Mouse (Mus musculus): ENCODE measurements around the gene Rasgrp4. TPM values are rescaled to one million over a fixed set of nuclear protein-coding genes. Genes with fewer than 3 reads are reported as not detected.
"Not testable (repeated sequence)": the region's sequence is repeated elsewhere in the genome, so short reads cannot be mapped to it uniquely, and the experiment has no call there.

Rasgrp4 gene
- polyA plus RNA-seq, 1 experiment from 2014 or later = 0.38 TPM

DNA sequence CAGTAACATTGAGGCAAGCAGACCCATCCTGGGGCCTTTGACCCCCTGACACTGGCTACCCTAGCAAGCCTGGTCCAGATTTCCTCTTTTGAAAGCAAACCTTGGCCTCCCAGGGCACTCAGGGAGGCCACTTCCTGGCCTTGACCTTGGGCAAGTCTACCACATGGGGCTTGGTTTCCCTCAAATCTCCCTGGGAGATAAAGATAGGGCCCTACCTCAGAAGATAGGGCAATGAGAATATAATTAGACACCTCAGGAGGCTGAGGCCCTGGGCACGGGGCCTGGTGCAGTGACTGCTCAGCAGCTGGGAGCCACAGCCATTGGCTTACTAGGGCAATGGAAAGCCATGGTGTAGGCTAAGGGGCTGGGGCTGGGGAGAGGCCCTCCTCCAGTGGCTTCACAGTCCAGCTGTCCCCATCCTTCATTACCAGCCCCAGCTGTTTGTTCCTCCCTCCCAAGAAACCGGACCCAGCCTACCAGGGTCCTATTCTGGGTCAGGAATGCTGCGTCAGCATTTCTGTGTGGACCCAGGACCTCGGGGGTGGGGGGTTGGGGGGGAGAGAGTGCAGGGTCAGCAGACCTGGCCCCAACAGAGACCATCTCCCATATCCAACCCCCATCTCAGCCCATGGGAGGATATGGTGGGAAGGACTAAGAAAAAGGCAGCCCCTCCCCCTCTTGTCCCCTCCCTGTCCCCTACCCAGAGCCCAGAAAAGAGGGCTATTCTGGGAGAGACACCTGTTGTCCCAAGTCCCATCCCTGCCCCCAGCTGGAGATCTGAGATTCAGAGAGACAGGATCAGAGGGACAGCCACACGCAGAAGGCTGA lies 10.9 kb upstream of the Rasgrp4 start:
- 30% methylated on average over 5 of the region's 5 CpGs for WGBS (ENCODE audit: insufficient replicate concordance)
- no peak overlapping the region for H3K4me3 ChIP-seq
- ATAC-seq = no peak

DNA sequence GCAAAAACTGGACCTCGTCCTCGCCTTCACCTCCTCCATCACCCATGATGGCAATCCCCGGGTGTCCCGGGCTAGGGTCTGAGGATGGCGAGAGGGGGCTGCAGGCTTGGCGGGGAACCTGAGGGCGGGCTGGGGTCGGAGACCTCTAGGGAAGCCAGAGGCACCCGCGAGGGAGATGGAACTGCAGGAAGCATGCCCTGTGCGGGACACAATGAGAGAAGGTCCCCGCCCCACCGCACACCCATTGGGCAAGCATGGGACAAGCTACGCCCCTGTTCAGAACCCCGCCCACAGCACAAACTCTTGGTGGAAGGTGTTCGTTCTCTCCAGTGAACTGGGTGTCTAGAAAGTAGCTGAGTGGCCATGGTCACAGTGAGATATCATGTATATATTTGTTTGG lies 9.7 kb upstream of the Rasgrp4 start, which contains the start of gene Ryr1:
Ryr1 (minus strand) TSS at position 210 of the 400 bp plus-strand sequence.
- H3K4me2 ChIP-seq = peak within 1 kb of the TSS; percentile 72
- peak; percentile 81 for ATAC-seq
- H3K9me3 ChIP-seq (replicated peaks) = no peaks in the 10 kb centered on the region
- peak within 1 kb of the TSS; percentile 25; the same call in 1 of the 2 replicates for H3K9ac ChIP-seq
- H3K27me3 ChIP-seq (replicated peaks) = 0 out of 2 replicates have a peak, but pooled peaks cover 3% of the 10 kb centered on the region
- no peak within 1 kb of the TSS for H3K27ac ChIP-seq
- H3K36me3 ChIP-seq = no peaks in the 10 kb centered on the region
- H3K4me3 ChIP-seq = peak within 1 kb of the TSS; percentile 46
- H3K4me1 ChIP-seq = peaks cover 34% of the 10 kb centered on the region
- WGBS (ENCODE audit: insufficient replicate concordance) = 1% methylated on average over 16 of the region's 16 CpGs

More for the DNA sequence above, 10.9 kb upstream of the Rasgrp4 start:
- Histone ChIP-seq H3K9ac (no peak overlapping the region), H3K9me3 (replicated peaks) (no peaks in the 10 kb centered on the region), H3K4me2 (peak overlapping the region; percentile 72), H3K36me3 (no peaks in the 10 kb centered on the region), H3K4me1 (peaks cover 34% of the 10 kb centered on the region), H3K27me3 (replicated peaks) (0 out of 2 replicates have a peak, but pooled peaks cover 7% of the 10 kb centered on the region), H3K27ac (no peak overlapping the region)

DNA sequence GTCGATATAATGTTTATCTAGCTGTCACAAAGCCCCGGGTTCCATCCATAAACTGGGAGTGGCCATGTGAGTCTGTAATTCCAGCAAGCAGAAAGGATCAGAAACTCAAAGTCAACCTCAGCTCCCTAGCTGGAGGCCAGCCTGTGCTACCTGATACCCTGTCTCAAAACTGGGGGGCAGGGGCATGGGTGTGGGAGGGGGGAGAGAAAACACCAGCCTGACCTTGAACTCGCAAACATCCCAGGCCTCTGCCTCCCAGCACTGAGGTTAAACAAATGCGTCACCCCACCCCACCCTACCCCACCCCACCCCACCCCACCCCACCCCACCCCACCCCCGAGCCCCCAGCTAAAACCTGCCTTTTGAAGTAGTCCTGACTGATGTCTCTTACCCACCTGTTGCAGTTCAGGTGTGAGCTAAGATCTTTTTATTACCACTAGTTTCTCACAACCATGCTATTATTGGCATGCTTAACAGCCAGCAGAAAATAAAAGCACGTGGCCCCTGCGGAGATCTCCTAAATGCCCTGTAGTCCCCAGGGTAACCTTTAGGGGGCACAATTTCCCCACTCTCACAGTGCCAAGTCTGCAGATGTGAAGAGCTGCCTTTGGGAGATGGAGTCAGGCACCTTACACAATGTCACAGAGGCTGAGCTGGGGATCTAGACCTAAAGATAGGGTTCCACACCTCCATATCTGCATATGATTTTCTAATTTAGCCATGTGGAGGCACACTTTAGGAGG lies 8.3 kb upstream of the Rasgrp4 start:
- no peak for ATAC-seq
- peaks cover 34% of the 10 kb centered on the region for H3K4me1 ChIP-seq
- no peaks in the 10 kb centered on the region for H3K36me3 ChIP-seq
- no peak overlapping the region for H3K9ac ChIP-seq
- no peak overlapping the region for H3K4me3 ChIP-seq
- WGBS (ENCODE audit: insufficient replicate concordance) = 9% methylated on average over 6 of the region's 7 CpGs
- H3K9me3 ChIP-seq (replicated peaks) = no peaks in the 10 kb centered on the region
- peak overlapping the region; percentile 37 for H3K4me2 ChIP-seq
- 0 out of 2 replicates have a peak, but pooled peaks cover 3% of the 10 kb centered on the region for H3K27me3 ChIP-seq (replicated peaks)
- H3K27ac ChIP-seq = no peak overlapping the region

DNA sequence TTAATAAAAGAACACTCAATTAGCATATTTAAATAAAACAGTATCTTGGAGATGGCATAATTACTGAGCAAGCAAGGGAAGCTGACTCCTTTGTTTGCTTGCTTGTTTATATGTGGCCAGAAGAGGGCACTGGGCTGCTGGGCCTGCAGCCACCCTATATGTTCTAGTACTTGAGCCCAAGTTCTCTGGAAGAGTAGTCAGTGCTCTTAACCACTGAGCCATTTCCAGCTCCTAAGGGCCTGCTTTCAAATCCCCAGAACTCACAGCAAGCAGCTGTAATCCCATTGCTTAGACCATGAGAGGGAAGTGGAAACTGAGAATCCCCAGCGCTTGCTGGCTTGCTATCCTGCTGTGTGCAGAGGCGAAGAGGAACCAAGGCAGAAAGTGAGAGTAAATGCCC lies 5.9 kb upstream of the Rasgrp4 start:
- Histone ChIP-seq H3K4me3 (no peak overlapping the region), H3K9ac (no peak overlapping the region), H3K36me3 (no peaks in the 10 kb centered on the region), H3K27ac (no peak overlapping the region), H3K4me2 (no peak overlapping the region), H3K9me3 (replicated peaks) (no peaks in the 10 kb centered on the region), H3K27me3 (replicated peaks) (no peaks in the 10 kb centered on the region), H3K4me1 (peaks cover 30% of the 10 kb centered on the region)
- ATAC-seq = no peak
- 79% methylated on average over 2 of the region's 2 CpGs for WGBS (ENCODE audit: insufficient replicate concordance)

DNA sequence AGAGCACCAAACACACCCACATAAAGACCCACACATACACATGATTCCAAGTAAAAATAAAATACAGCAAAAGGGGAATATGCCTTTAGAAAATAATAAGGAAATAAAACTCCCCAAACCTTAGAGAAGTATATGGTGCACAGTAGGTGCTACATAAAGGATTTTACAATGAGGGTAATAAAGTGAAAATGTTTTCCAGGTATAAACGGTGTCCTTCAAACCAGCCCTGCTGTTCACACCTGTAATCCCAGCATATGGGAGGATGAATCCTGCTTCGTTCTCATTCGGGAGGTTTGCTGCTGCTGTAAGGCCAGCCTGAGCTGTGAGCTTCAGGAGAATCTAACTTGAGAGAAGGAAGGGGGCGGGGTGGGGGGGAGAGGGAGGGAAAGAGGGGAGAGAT lies 421 bp upstream of the Rasgrp4 start:
- no peak for ATAC-seq
- peaks cover 17% of the 10 kb centered on the region for H3K27me3 ChIP-seq (replicated peaks)
- 0 out of 2 replicates have a peak, but pooled peaks cover 12% of the 10 kb centered on the region for H3K4me1 ChIP-seq
- no peak overlapping the region for H3K9ac ChIP-seq
- H3K9me3 ChIP-seq (replicated peaks) = no peaks in the 10 kb centered on the region
- no peak overlapping the region for H3K27ac ChIP-seq
- peak overlapping the region; percentile 52 for H3K4me2 ChIP-seq
- 7% methylated on average over 4 of the region's 4 CpGs for WGBS (ENCODE audit: insufficient replicate concordance)
- peak overlapping the region; percentile 26; the same call in 1 of the 2 replicates for H3K4me3 ChIP-seq
- H3K36me3 ChIP-seq = no peaks in the 10 kb centered on the region

DNA sequence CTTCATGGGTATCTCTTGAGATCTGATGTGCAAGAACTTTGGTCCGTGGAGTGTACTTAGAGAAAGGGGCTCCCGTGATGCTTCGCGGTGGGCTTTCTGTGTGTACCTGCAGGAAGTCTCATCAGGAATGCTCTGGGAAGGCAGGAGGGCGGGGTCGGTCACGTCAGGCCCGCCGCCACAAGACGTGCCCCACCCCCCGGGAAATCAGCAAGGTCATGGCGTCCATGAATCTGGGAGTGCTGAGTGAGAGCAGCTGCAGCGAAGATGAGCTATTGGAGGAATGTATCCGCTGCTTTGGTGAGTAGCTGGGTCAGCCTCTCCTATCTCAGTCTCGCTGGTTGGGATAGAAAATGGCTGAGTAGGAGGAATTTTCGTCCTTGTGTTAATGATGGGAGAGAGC lies 2.8 kb downstream of the Rasgrp4 start:
- Histone ChIP-seq H3K4me1 (0 out of 2 replicates have a peak, but pooled peaks cover 12% of the 10 kb centered on the region), H3K4me2 (no peak overlapping the region), H3K36me3 (no peaks in the 10 kb centered on the region), H3K9me3 (replicated peaks) (no peaks in the 10 kb centered on the region), H3K9ac (no peak overlapping the region), H3K4me3 (no peak overlapping the region), H3K27ac (no peak overlapping the region), H3K27me3 (replicated peaks) (peaks cover 17% of the 10 kb centered on the region)
- no peak for ATAC-seq
- 49% methylated on average over 16 of the region's 16 CpGs for WGBS (ENCODE audit: insufficient replicate concordance)

DNA sequence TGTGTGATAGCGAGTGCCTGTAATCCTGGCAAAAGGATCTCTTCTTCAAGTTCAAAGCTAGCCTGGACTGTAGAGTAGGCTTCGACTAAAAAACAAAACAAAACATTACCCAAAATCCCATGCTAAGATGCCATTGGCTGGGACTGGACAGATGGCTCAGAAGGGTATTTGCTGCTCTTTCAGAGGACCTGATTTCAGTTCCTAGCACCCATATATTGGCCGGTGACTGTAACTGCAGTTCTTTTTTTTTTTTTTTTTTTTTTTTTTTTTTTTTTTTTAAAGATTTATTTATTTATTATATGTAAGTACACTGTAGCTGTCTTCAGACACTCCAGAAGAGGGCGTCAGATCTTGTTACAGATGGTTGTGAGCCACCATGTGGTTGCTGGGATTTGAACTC lies 4.6 kb downstream of the Rasgrp4 start:
- not testable (repeated sequence) for ATAC-seq; H3K9me3 ChIP-seq (replicated peaks); H3K4me3 ChIP-seq; H3K9ac ChIP-seq; H3K27ac ChIP-seq; H3K4me2 ChIP-seq; H3K36me3 ChIP-seq
- Histone ChIP-seq H3K4me1 (peaks cover 15% of the 10 kb centered on the region; the same call in 1 of the 2 replicates), H3K27me3 (replicated peaks) (peaks cover 17% of the 10 kb centered on the region)
- 74% methylated on average over 3 of the region's 4 CpGs for WGBS (ENCODE audit: insufficient replicate concordance)

DNA sequence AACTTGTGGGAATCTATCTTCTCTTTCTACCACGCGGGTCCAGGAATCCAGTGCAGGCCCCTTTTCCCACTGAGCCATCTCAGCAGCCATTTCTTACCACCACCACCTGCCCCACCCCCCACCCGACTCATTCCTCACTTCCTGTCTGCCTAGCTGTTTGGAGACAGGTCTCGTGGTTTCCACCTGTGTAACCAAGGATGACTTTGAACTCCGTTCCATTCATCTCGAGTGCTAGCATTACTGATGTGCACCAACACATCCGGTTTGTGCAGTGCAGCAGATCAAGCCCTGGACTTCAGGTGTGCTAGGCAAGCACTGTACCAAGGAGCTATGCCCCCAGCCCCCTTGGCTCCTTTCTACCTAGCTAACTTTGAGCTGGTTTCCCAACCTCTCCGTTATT lies 6.8 kb downstream of the Rasgrp4 start:
- WGBS (ENCODE audit: insufficient replicate concordance) = 61% methylated on average over 8 of the region's 8 CpGs
- H3K36me3 ChIP-seq = no peaks in the 10 kb centered on the region
- no peak overlapping the region for H3K4me3 ChIP-seq
- peaks cover 5% of the 10 kb centered on the region; the same call in 1 of the 2 replicates for H3K27me3 ChIP-seq (replicated peaks)
- no peak overlapping the region for H3K27ac ChIP-seq
- H3K4me1 ChIP-seq = peaks cover 10% of the 10 kb centered on the region; the same call in 1 of the 2 replicates
- no peaks in the 10 kb centered on the region for H3K9me3 ChIP-seq (replicated peaks)
- no peak overlapping the region for H3K9ac ChIP-seq
- H3K4me2 ChIP-seq = no peak overlapping the region
- ATAC-seq = no peak

DNA sequence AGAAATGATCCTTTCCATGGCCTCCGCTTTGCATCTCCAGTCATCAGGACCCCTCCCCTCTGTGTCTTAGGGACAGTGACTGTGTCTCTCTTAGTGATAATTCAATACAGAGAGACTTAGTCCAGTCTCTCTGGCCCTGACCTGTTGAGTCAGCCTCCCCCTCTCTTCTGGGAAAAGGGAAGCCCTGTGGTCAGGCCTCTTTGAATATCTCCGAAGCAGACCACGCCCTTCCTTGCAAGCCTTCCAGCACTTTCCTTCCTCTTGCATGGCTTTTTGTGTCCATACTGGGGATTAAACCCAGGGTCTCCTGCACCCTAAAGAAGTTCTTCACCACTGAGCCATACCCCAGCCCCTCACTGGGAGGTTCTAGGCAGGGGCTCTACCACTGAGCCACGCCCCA lies 9.4 kb downstream of the Rasgrp4 start:
- no peak for ATAC-seq
- 40% methylated on average over 4 of the region's 4 CpGs for WGBS (ENCODE audit: insufficient replicate concordance)

DNA sequence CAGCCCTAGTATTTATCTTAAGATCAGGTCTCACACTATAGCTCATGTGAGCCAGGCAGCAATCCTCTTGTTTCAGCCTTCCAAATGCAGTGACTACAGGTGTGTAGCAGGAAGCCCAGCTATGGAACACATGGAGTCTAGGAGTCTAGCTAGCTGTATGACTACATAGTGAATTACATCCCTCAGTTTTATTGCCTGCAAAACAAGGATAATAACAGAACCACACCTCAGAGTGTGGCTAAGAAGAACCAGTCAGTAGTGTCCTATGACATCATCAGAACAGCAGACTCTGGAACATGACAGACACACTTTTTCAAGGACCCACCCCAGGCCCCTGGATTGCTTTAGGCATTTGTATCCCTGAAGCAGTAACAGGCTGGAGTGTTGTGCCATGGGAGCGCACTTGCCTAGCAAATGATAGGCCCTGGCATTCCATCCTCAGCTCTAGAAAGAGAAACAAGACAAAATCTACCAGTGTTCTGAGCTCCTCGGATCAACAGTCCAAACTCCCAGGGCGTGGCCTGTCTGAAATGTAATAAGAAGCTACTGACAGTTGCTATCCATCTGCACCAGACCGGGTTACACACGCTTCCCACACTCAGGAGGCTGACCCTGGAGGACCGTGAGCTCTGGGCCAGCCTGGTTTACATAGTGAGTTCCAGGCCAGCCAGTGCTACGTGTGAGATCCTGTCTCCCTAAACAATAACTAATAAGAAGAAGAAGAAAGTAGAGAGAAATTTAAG lies 12.1 kb downstream of the Rasgrp4 start:
- no peaks in the 10 kb centered on the region for H3K36me3 ChIP-seq
- no peak overlapping the region for H3K4me3 ChIP-seq
- H3K4me1 ChIP-seq = peaks cover 10% of the 10 kb centered on the region; the same call in 1 of the 2 replicates
- WGBS (ENCODE audit: insufficient replicate concordance) = 63% methylated on average over 7 of the region's 7 CpGs
- no peak for ATAC-seq
- no peak overlapping the region for H3K9ac ChIP-seq
- no peaks in the 10 kb centered on the region for H3K27me3 ChIP-seq (replicated peaks)
- H3K27ac ChIP-seq = no peak overlapping the region
- H3K4me2 ChIP-seq = no peak overlapping the region
- no peaks in the 10 kb centered on the region for H3K9me3 ChIP-seq (replicated peaks)

More for the DNA sequence above, 9.4 kb downstream of the Rasgrp4 start:
- Histone ChIP-seq H3K9ac (no peak overlapping the region), H3K27me3 (replicated peaks) (no peaks in the 10 kb centered on the region), H3K4me3 (no peak overlapping the region), H3K4me2 (no peak overlapping the region), H3K9me3 (replicated peaks) (no peaks in the 10 kb centered on the region), H3K27ac (no peak overlapping the region), H3K36me3 (no peaks in the 10 kb centered on the region), H3K4me1 (peaks cover 10% of the 10 kb centered on the region; the same call in 1 of the 2 replicates)

DNA sequence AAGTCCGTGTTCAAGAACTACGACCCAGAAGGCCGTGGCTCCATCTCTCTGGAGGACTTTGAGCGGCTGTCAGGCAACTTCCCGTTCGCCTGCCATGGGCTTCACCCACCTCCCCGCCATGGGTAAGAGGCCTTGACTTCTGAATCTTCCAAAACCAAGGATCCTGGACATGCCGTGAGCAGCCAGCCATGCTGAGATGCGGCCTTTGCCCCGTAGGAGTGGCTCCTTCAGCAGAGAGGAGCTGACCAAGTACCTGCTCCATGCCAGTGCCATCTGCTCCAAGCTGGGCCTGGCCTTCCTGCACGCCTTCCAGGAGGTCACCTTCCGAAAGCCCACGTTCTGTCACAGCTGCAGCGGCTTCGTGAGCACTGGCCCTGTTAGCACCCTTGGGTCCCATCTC lies 14.1 kb downstream of the Rasgrp4 start:
- H3K4me1 ChIP-seq = peaks cover 10% of the 10 kb centered on the region; the same call in 1 of the 2 replicates
- no peak overlapping the region for H3K27ac ChIP-seq
- H3K9me3 ChIP-seq (replicated peaks) = 0 out of 2 replicates have a peak, but pooled peaks cover under 1% of the 10 kb centered on the region
- no peak overlapping the region for H3K9ac ChIP-seq
- no peak overlapping the region for H3K4me2 ChIP-seq
- no peaks in the 10 kb centered on the region; the same call in 1 of the 2 replicates for H3K36me3 ChIP-seq
- no peaks in the 10 kb centered on the region for H3K27me3 ChIP-seq (replicated peaks)
- WGBS (ENCODE audit: insufficient replicate concordance) = 75% methylated on average over 15 of the region's 15 CpGs
- no peak for ATAC-seq
- no peak overlapping the region for H3K4me3 ChIP-seq
